Mouse (Mus musculus) stomach, embryonic 14.5 days (tissue): Measurements from ENCODE around the gene Ddx52. TPM values are rescaled to one million over a fixed set of nuclear protein-coding genes. Genes with fewer than 3 reads are reported as not detected.

ENCODE experiments used
- ATAC-seq: fragments of 200-750 bp; cut with Nextera tagmentation; 2 replicates; pipeline ENCODE4 v1.8.0; 2017; ENCODE audit warnings: low read depth, moderate TSS enrichment; ENCODE audit not compliant: insufficient number of reproducible peaks, insufficient read depth, low FRiP score
- H3K27ac ChIP-seq: fragments of 300-500 bp; sonication (generic); 2 replicates; pipeline ENCODE4 v1.5.1; 2014; ENCODE audit warnings: mild to moderate bottlenecking, low read length, moderate library complexity, mixed read lengths
- H3K27me3 ChIP-seq: fragments of 300-500 bp; sonication (generic); 2 replicates; pipeline ENCODE4 v1.6.1; 2014; ENCODE audit warnings: low read length, control low read depth, mixed read lengths; ENCODE audit not compliant: control insufficient read depth, insufficient read depth
- H3K36me3 ChIP-seq: fragments of 300-500 bp; sonication (generic); 2 replicates; pipeline ENCODE4 v1.6.1; 2014; ENCODE audit warnings: mild to moderate bottlenecking, control low read depth, low read length, moderate library complexity, mixed read lengths; ENCODE audit not compliant: control insufficient read depth, insufficient read depth
- H3K4me1 ChIP-seq: fragments of 300-500 bp; sonication (generic); 2 replicates; pipeline ENCODE4 v1.6.1; 2014; ENCODE audit warnings: low read length, control low read depth, mixed read lengths; ENCODE audit not compliant: control insufficient read depth, insufficient read depth
- H3K4me2 ChIP-seq: fragments of 300-500 bp; sonication (generic); replicated peaks from 2 replicates; pipeline ENCODE4 v1.6.1; 2014; ENCODE audit warnings: low read depth, low read length, control low read depth
- H3K4me3 ChIP-seq: fragments of 300-500 bp; sonication (generic); 2 replicates; pipeline ENCODE4 v1.5.1; 2014; ENCODE audit warnings: low read depth, low read length, control low read depth
- H3K9ac ChIP-seq: fragments of 300-500 bp; sonication (generic); replicated peaks from 2 replicates; pipeline ENCODE4 v1.6.1; 2014; ENCODE audit warnings: low read depth, mild to moderate bottlenecking, control low read depth, low read length, moderate library complexity, mixed read lengths
- H3K9me3 ChIP-seq: fragments of 300-500 bp; sonication (generic); 2 replicates; pipeline ENCODE4 v1.6.1; 2016; ENCODE audit warnings: low read depth, low read length, control low read depth; ENCODE audit not compliant: control insufficient read depth
- WGBS: fragments of 180-500 bp; shearing (Covaris S2); extraction: QIAGEN DNeasy Blood & Tissue Kit; methylation state at CpG from one replicate; pipeline ENCODE4 v1.1.7; 2014; 5-methylcytosine and 5-hydroxymethylcytosine counted together
- polyA plus RNA-seq: library from polyadenylated mRNA; unstranded; fragments of >200 nt; fragmentation: Nextera tagmentation; extraction: Ambion mirVana; gene quantifications from 2 replicates; pipeline ENCODE4 v1.2.1, GENCODE M21; 2014

Ddx52 gene
- polyA plus RNA-seq, 1 experiment from 2014 or later, result 32.3 TPM

- H3K9ac ChIP-seq, result peak within 1 kb of the TSS; percentile 67
- peak; percentile 90 for ATAC-seq
- H3K4me3 ChIP-seq, result peak within 1 kb of the TSS; percentile 56
- H3K4me2 ChIP-seq, result peak within 1 kb of the TSS; percentile 60
- no peaks in the 10 kb centered on the region for H3K4me1 ChIP-seq
- no peaks in the 10 kb centered on the region for H3K9me3 ChIP-seq
- H3K27ac ChIP-seq, result peak within 1 kb of the TSS; percentile 21; the same call in 1 of the 2 replicates
- no peaks in the 10 kb centered on the region for H3K27me3 ChIP-seq
- peaks cover 27% of the 10 kb centered on the region for H3K36me3 ChIP-seq
- 1% methylated on average over 70 of the region's 76 CpGs for WGBS
These were observed 22.4 kb downstream of the Ddx52 start, which contains the start of gene Synrg for GRCm38 (mm10) chr11:83963991-83964921. Synrg (plus strand) TSS chr11:83964428.

- Histone ChIP-seq H3K27me3 (no peaks in the 10 kb centered on the region), H3K27ac (no peak overlapping the region), H3K4me1 (no peaks in the 10 kb centered on the region), H3K4me3 (no peak overlapping the region), H3K36me3 (peaks cover 2% of the 10 kb centered on the region; the same call in 1 of the 2 replicates), H3K9ac (no peak overlapping the region), H3K4me2 (no peak overlapping the region), H3K9me3 (no peaks in the 10 kb centered on the region)
- ATAC-seq, result no peak; the same call in 1 of the 2 replicates
- WGBS, result 51% methylated on average over 8 of the region's 8 CpGs
These were observed 25.8 kb downstream of the Ddx52 start for GRCm38 (mm10) chr11:83967436-83968204.

DNA sequence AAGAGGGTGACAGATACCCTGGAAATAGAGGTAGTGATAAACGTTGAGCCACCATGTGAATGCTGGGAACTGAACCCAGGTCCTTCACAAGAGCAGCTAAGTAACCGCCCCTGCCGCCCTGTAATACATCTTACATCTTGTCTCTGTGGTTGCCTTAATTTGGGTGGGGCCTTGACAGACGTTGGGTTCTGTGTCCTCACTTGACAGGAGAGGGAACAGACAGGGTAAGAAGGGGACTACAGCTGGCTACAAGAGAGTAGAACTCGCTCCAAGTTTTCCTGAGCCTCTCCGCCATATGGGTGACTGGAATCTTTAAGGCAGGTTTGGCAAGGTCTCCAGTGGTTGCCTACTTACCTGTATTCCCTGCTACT is 26.3 kb downstream of the Ddx52 start:
- no peak for ATAC-seq
- H3K27me3 ChIP-seq, result no peaks in the 10 kb centered on the region
- no peak overlapping the region for H3K9ac ChIP-seq
- H3K4me2 ChIP-seq, result no peak overlapping the region
- no peaks in the 10 kb centered on the region for H3K36me3 ChIP-seq
- H3K4me1 ChIP-seq, result no peaks in the 10 kb centered on the region
- WGBS, result 73% methylated on average over 6 of the region's 6 CpGs
- H3K27ac ChIP-seq, result no peak overlapping the region
- no peaks in the 10 kb centered on the region for H3K9me3 ChIP-seq
- no peak overlapping the region for H3K4me3 ChIP-seq

- Histone ChIP-seq H3K36me3 (no peaks in the 10 kb centered on the region; the same call in 1 of the 2 replicates), H3K4me3 (no peak overlapping the region), H3K27me3 (no peaks in the 10 kb centered on the region), H3K9me3 (no peaks in the 10 kb centered on the region), H3K27ac (no peak overlapping the region), H3K4me2 (no peak overlapping the region), H3K4me1 (no peaks in the 10 kb centered on the region), H3K9ac (no peak overlapping the region)
- ATAC-seq, result no peak
- WGBS, result 89% methylated on average over 3 of the region's 3 CpGs
These were observed 27.2 kb downstream of the Ddx52 start for GRCm38 (mm10) chr11:83969040-83969439.

DNA sequence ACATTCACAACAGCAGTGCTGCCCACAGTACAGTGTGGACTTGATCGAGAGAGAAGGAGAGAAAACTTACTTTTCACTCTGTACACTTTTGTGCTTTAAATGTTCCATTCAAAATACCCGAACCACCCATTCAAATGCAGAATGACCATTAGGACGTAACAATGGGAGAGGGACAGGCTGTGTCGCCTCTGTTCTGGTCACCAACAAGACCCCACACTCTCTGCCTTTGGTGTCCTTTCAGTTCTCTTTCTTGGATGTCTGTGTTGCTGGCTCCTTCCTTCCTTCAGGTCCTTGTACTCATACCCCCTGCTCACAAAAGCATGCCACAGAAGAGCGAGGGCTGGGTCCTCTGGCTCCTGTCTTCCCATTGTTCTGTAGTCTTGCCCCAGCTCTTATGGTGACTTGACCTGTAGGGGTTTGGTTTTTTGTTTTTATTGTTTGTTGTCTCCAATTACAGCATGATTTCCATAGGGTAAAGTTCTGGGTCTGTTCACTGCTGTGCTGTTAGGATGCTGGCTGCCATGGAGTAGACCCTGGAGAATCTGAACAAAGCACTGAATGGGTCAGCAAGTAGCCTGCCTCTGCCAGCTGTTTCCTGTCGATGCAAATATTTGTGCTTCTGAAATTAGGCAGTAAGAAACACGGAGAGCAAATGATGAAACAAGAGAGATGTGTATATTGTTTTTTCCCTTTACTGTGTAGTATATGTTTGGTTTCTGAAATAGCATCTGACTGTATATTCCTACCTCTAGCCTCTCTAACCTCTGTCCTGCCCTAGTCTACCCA is 32.9 kb downstream of the Ddx52 start:
- 75% methylated on average over 7 of the region's 7 CpGs for whole genome bisulfite sequencing
- H3K27ac ChIP-seq, result no peak overlapping the region
- peaks cover 13% of the 10 kb centered on the region for H3K36me3 ChIP-seq
- no peaks in the 10 kb centered on the region for H3K4me1 ChIP-seq
- H3K4me3 ChIP-seq, result no peak overlapping the region
- H3K9me3 ChIP-seq, result no peaks in the 10 kb centered on the region
- no peak overlapping the region for H3K9ac ChIP-seq
- H3K27me3 ChIP-seq, result no peaks in the 10 kb centered on the region
- no peak overlapping the region for H3K4me2 ChIP-seq
- ATAC-seq, result no peak

GRCm38 (mm10) chr11:83975488-83975887 is 33.6 kb downstream of the Ddx52 start:
- peaks cover 13% of the 10 kb centered on the region for H3K36me3 ChIP-seq
- no peaks in the 10 kb centered on the region for H3K4me1 ChIP-seq
- H3K4me3 ChIP-seq, result no peak overlapping the region
- 88% methylated on average over 1 of the region's 1 CpGs for WGBS
- H3K9ac ChIP-seq, result no peak overlapping the region
- no peaks in the 10 kb centered on the region for H3K27me3 ChIP-seq
- H3K9me3 ChIP-seq, result no peaks in the 10 kb centered on the region
- no peak overlapping the region for H3K4me2 ChIP-seq
- H3K27ac ChIP-seq, result no peak overlapping the region
- no peak for ATAC-seq

GRCm38 (mm10) chr11:83976236-83976977 is 34.5 kb downstream of the Ddx52 start:
- no peak for ATAC-seq
- Histone ChIP-seq H3K27me3 (no peaks in the 10 kb centered on the region), H3K36me3 (peaks cover 16% of the 10 kb centered on the region), H3K4me1 (no peaks in the 10 kb centered on the region), H3K9ac (no peak overlapping the region), H3K4me3 (no peak overlapping the region), H3K9me3 (no peaks in the 10 kb centered on the region), H3K27ac (no peak overlapping the region), H3K4me2 (no peak overlapping the region)
- WGBS, result 90% methylated on average over 13 of the region's 13 CpGs
